Mouse (Mus musculus) CH12.LX (cell line): Measurements from ENCODE around the gene Usp5. TPM values are rescaled to one million over a fixed set of nuclear protein-coding genes. Genes with fewer than 3 reads are reported as not detected.

Experiments
- DNase-seq: peaks from one replicate; pipeline ENCODE4 v3.0.0-alpha.2; 2013; ENCODE audit errors: extremely low read depth
- H3K27ac ChIP-seq: 2 replicates; pipeline ENCODE4 v1.5.1; 2012; ENCODE audit warnings: low read depth, mild to moderate bottlenecking, control low read depth, moderate library complexity; ENCODE audit not compliant: insufficient read depth
- H3K27me3 ChIP-seq: replicated peaks from 2 replicates; pipeline ENCODE3; 2012; ENCODE audit warnings: inconsistent platforms
- H3K36me3 ChIP-seq, 2 experiments: replicated peaks in 1 of 2; 2 replicates each; pipeline versions ENCODE3 to v1.6.1; 2012; ENCODE audit warnings: inconsistent platforms in 1 of 2, low read length in 1 of 2, mild to moderate bottlenecking in 1 of 2, mixed read lengths in 1 of 2, moderate library complexity in 1 of 2; ENCODE audit not compliant: control insufficient read depth in 1 of 2, insufficient read depth in 1 of 2
- H3K4me1 ChIP-seq, 2 experiments: 2 replicates each; pipeline ENCODE4 v1.6.1; 2012; ENCODE audit warnings: inconsistent platforms in 1 of 2, moderate library complexity in 1 of 2; ENCODE audit not compliant: insufficient read depth in 2 of 2, control insufficient read depth in 1 of 2
- H3K4me2 ChIP-seq: 2 replicates; pipeline ENCODE4 v1.6.1; 2012; ENCODE audit warnings: low read depth, mild to moderate bottlenecking, control low read depth; ENCODE audit not compliant: poor library complexity, insufficient read depth, severe bottlenecking
- H3K4me3 ChIP-seq, 3 experiments: fragments of 150-350 bp in 1 of 3; sonication (generic) in 1 of 3; replicated peaks in 1 of 3; 2 replicates each; pipeline versions ENCODE3 to v1.5.1; 2011 to 2012; ENCODE audit warnings: low read depth in 2 of 3, low read length in 2 of 3, mild to moderate bottlenecking in 2 of 3, moderate library complexity in 2 of 3, control low read depth in 1 of 3, improper control_type of control experiment in 1 of 3, inconsistent platforms in 1 of 3, mixed read lengths in 1 of 3; ENCODE audit not compliant: poor library complexity in 1 of 3
- H3K79me2 ChIP-seq: replicated peaks from 2 replicates; pipeline ENCODE4 v1.6.1; 2012; ENCODE audit warnings: mild to moderate bottlenecking, moderate library complexity; ENCODE audit not compliant: control insufficient read depth, poor library complexity, insufficient read depth, severe bottlenecking; ENCODE audit errors: extremely low read depth
- H3K9ac ChIP-seq: 2 replicates; pipeline ENCODE4 v1.6.1; 2012; ENCODE audit warnings: low read depth, mild to moderate bottlenecking, control low read depth, moderate library complexity; ENCODE audit not compliant: insufficient read depth
- H3K9me3 ChIP-seq: replicated peaks from 2 replicates; pipeline ENCODE3; 2012; ENCODE audit warnings: low read length, inconsistent platforms, mixed read lengths
- BHLHE40 ChIP-seq: IDR thresholded peaks from 2 replicates; pipeline ENCODE4 v1.6.1; 2011; ENCODE audit warnings: mild to moderate bottlenecking, low read depth, low read length, improper control_type of control experiment
- CHD1 ChIP-seq: IDR thresholded peaks from 2 replicates; pipeline ENCODE4 v1.6.1; 2012; ENCODE audit warnings: low read depth, low read length, improper control_type of control experiment, inconsistent platforms
- ELF1 ChIP-seq: IDR thresholded peaks from 2 replicates; pipeline ENCODE4 v1.6.1; 2014; ENCODE audit warnings: low read depth, mild to moderate bottlenecking, inconsistent platforms, low read length, improper control_type of control experiment
- ETS1 ChIP-seq: conservative IDR thresholded peaks from 2 replicates; pipeline ENCODE4 v1.6.1; 2012; ENCODE audit warnings: low read depth, mild to moderate bottlenecking, inconsistent platforms, low read length, improper control_type of control experiment, moderate library complexity
- GABPA ChIP-seq: IDR thresholded peaks from 2 replicates; pipeline ENCODE4 v1.6.1; 2012; ENCODE audit warnings: low read depth, low read length, improper control_type of control experiment, inconsistent platforms; ENCODE audit not compliant: insufficient replicate concordance
- HCFC1 ChIP-seq: IDR thresholded peaks from 2 replicates; pipeline ENCODE4 v1.6.1; 2012; ENCODE audit warnings: low read depth, mild to moderate bottlenecking, inconsistent platforms, low read length, improper control_type of control experiment
- IRF4 ChIP-seq: IDR thresholded peaks from 2 replicates; pipeline ENCODE4 v1.6.1; 2014; ENCODE audit warnings: low read depth, mild to moderate bottlenecking, inconsistent platforms, low read length, improper control_type of control experiment
- JUN ChIP-seq: IDR thresholded peaks from 2 replicates; pipeline ENCODE4 v1.6.1; 2011; ENCODE audit warnings: low read depth, mild to moderate bottlenecking, low read length, improper control_type of control experiment, moderate library complexity; ENCODE audit not compliant: insufficient read depth
- KAT2A ChIP-seq: IDR thresholded peaks from 2 replicates; pipeline ENCODE4 v1.6.1; 2012; ENCODE audit warnings: low read length, improper control_type of control experiment, inconsistent platforms; ENCODE audit not compliant: insufficient replicate concordance
- MAZ ChIP-seq: IDR thresholded peaks from 2 replicates; pipeline ENCODE4 v1.6.1; 2012; ENCODE audit warnings: low read depth, mild to moderate bottlenecking, inconsistent platforms, low read length, improper control_type of control experiment, moderate library complexity
- MXI1 ChIP-seq: IDR thresholded peaks from 2 replicates; pipeline ENCODE4 v1.6.1; 2011; ENCODE audit warnings: mild to moderate bottlenecking, low read depth, low read length, improper control_type of control experiment
- NELFE ChIP-seq: IDR thresholded peaks from 2 replicates; pipeline ENCODE4 v1.6.1; 2011; ENCODE audit warnings: low read depth, low read length, improper control_type of control experiment
- NRF1 ChIP-seq: IDR thresholded peaks from 2 replicates; pipeline ENCODE4 v1.6.1; 2014; ENCODE audit warnings: low read depth, mild to moderate bottlenecking, inconsistent platforms, low read length, improper control_type of control experiment, moderate library complexity
- PAX5 ChIP-seq: IDR thresholded peaks from 2 replicates; pipeline ENCODE4 v1.6.1; 2012; ENCODE audit warnings: low read length, inconsistent platforms, mixed read lengths
- SIN3A ChIP-seq: IDR thresholded peaks from 2 replicates; pipeline ENCODE4 v1.6.1; 2012; ENCODE audit warnings: low read length, improper control_type of control experiment, inconsistent platforms
- TBP ChIP-seq: conservative IDR thresholded peaks from 2 replicates; pipeline ENCODE4 v1.6.1; 2011; ENCODE audit warnings: low read depth, low read length, improper control_type of control experiment
- USF1 ChIP-seq: IDR thresholded peaks from 2 replicates; pipeline ENCODE4 v1.6.1; 2014; ENCODE audit warnings: low read depth, mild to moderate bottlenecking, inconsistent platforms, low read length, improper control_type of control experiment
- ZKSCAN1 ChIP-seq: IDR thresholded peaks from 2 replicates; pipeline ENCODE4 v1.6.1; 2012; ENCODE audit warnings: low read depth, inconsistent platforms, low read length, improper control_type of control experiment, borderline replicate concordance
- ZMIZ1 ChIP-seq: IDR thresholded peaks from 2 replicates; pipeline ENCODE4 v1.6.1; 2012; ENCODE audit warnings: low read depth, mild to moderate bottlenecking, inconsistent platforms, low read length, improper control_type of control experiment
- ZNF384 ChIP-seq: IDR thresholded peaks from 2 replicates; pipeline ENCODE4 v1.6.1; 2012; ENCODE audit warnings: low read depth, low read length, improper control_type of control experiment, inconsistent platforms
- dilution Hi-C: fragments of 300-500 bp; cut with MboI; formaldehyde crosslinking; loops from 2 replicates; pipeline ENCODE4 v1.14.3; 2020; ENCODE audit warnings: low sequenced_read_pairs; ENCODE audit not compliant: extremely low pct_unique_long_range_greater_than_20kb, extremely low pct_ligation_motif_present
- in situ Hi-C: fragments of 300-500 bp; cut with MboI; formaldehyde crosslinking; loops from 3 replicates; pipeline ENCODE4 v1.14.3; 2019; ENCODE audit warnings: low sequenced_read_pairs, low pct_ligation_motif_present, low pct_unique_long_range_greater_than_20kb, mixed read lengths
- polyA plus RNA-seq: library from polyadenylated mRNA; unstranded; fragments of >175 nt; gene quantifications from 2 replicates; pipeline ENCODE4 v1.2.1, GENCODE M21; 2012; ENCODE audit warnings: low read depth; ENCODE audit not compliant: insufficient read length
- total RNA-seq, 2 experiments: library from RNA; depleted of rRNA; stranded (reverse); fragments of 300-350 nt in 1 of 2; fragments of >200 nt in 1 of 2; gene quantifications; 2 replicates each; pipeline ENCODE4 v1.2.3; 2012 to 2014

The Usp5 gene
- total and polyA plus RNA-seq, 3 experiments = 79.8 to 107 (median 103) TPM

DNA sequence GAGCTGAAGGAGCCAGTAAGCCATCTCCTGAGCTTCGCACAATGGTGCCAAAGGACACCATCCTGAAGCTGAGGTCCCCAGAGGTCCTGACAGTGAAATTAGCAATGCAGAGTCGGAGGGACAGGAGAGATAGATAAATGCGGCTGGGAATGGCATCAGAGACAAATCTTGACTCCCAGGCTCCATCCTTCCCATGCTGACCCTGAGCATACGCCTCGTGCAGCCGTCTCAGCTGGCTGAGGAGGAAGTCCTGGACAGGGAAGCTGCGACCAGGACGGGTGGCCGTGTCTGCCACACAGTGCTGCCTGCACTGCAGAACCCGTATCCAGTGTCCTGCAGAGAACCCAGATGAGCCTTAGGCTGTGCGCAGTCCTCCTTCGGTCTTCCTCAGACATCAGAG lies 25.4 kb upstream of the Usp5 start:
- H3K9me3 ChIP-seq = no peaks in the 10 kb centered on the region
- TF ChIP-seq BHLHE40 (no peak), TBP (no peak), GABPA (no peak), ZKSCAN1 (no peak), ZMIZ1 (no peak), IRF4 (no peak), SIN3A (no peak), NELFE (no peak), KAT2A (no peak), PAX5 (no peak), JUN (no peak), ETS1 (no peak), USF1 (no peak), ZNF384 (no peak), MXI1 (no peak), CHD1 (no peak)
- H3K79me2 ChIP-seq = no peaks in the 10 kb centered on the region
- in situ Hi-C loops = loop anchor here (25.0 kb wide), 1 partner anchor 183 kb away; the partner anchor contains the start of genes Acrbp and Ing4
- peaks cover 0 to 6% of the 10 kb centered on the region in 2 experiments; a peak in 2 of 4 replicates for H3K4me1 ChIP-seq
- H3K27ac ChIP-seq = no peak overlapping the region
- H3K27me3 ChIP-seq = peaks cover 44% of the 10 kb centered on the region
- DNase-seq = no peak
- H3K36me3 ChIP-seq = no peaks in the 10 kb centered on the region
- no peak overlapping the region for H3K4me3 ChIP-seq
- H3K9ac ChIP-seq = no peak overlapping the region
- dilution Hi-C loops = no loop called here
- H3K4me2 ChIP-seq = no peak overlapping the region

GRCm38 (mm10) chr6:124850535-124850934 lies 21.3 kb upstream of the Usp5 start:
- no peak for TF ChIP-seq HCFC1
- TF ChIP-seq ETS1 = no peak
- TF ChIP-seq NELFE = no peak
- no peak for TF ChIP-seq ELF1
- no peak for TF ChIP-seq NRF1
- no peak for TF ChIP-seq MXI1
- no peak for TF ChIP-seq MAZ
- no peak for TF ChIP-seq JUN
- TF ChIP-seq KAT2A = no peak
- TF ChIP-seq GABPA = no peak
- no peaks in the 10 kb centered on the region for H3K9me3 ChIP-seq
- H3K4me1 ChIP-seq = peaks cover 0 to 4% of the 10 kb centered on the region in 2 experiments; a peak in 2 of 4 replicates
- no peak overlapping the region for H3K9ac ChIP-seq
- H3K36me3 ChIP-seq = no peaks in the 10 kb centered on the region
- no peaks in the 10 kb centered on the region for H3K79me2 ChIP-seq
- DNase-seq = no peak
- in situ Hi-C loops = loop anchor here (25.0 kb wide), 1 partner anchor 187 kb away; the partner anchor contains the start of genes Acrbp and Ing4
- H3K27me3 ChIP-seq = peaks cover 48% of the 10 kb centered on the region
- no peak overlapping the region for H3K4me2 ChIP-seq
- no peak overlapping the region for H3K4me3 ChIP-seq
- no peak overlapping the region for H3K27ac ChIP-seq
- dilution Hi-C loops = no loop called here
